Mouse (Mus musculus) heart, postnatal 0 days (tissue): Measurements from ENCODE around the gene Prpf8.

ENCODE experiments used
- CTCF ChIP-seq: IDR thresholded peaks from 2 replicates; pipeline ENCODE4 v1.5.1; 2016; ENCODE audit warnings: antibody characterized with exemption, control low read depth, low read depth
- EP300 ChIP-seq: IDR thresholded peaks from 2 replicates; pipeline ENCODE4 v1.6.1; 2016; ENCODE audit warnings: antibody characterized with exemption, low read depth

DNA sequence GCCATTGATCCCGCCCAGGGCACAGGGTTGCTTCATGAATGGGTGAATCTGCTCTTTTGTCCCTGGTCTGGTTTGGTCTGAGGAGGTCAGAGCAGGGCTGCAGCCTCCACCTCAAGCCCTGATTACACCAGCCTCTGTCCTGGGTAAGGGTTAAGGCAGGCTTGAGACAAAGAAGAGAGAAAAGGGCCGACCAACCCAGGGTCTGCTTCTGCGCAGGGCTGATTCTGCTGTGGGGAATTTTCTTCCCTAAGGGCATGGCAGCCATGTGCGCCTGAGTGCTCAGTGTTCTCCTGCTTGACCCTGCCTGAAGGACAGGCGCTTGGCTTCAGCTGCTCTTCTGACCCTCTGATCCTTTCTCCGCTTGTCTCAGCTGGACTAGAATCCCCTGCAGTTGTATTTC is 70.5 kb downstream of the Prpf8 start:
- no peak for TF ChIP-seq CTCF
- no peak for TF ChIP-seq EP300
